Mouse (Mus musculus) embryo, embryonic 10 days (tissue): ENCODE results near the gene Bpnt1.

ENCODE experiments used
- DNase-seq: peaks from one replicate; pipeline ENCODE4 v3.0.0-alpha.2; 2015; ENCODE audit warnings: low spot score

Bpnt1 gene

GRCm38 (mm10) chr1:185404021-185404420 lies 72.1 kb downstream of the Bpnt1 start:
- DNase-seq: peak; percentile 52

- DNase-seq: no peak
These were observed 74.0 kb downstream of the Bpnt1 start for GRCm38 (mm10) chr1:185405921-185406320.
